Mouse (Mus musculus) neutrophil, adult 5-6 weeks (primary cell): ENCODE results near the gene Cdkl1. TPM values are rescaled to one million over a fixed set of nuclear protein-coding genes. Genes with fewer than 3 reads are reported as not detected.

ENCODE experiments used
- ATAC-seq: fragments of 151-379, 151-347 bp; 2 replicates; pipeline ENCODE4 v1.8.0; 2017; ENCODE audit warnings: mild to moderate bottlenecking, moderate TSS enrichment; ENCODE audit not compliant: insufficient number of reproducible peaks, poor library complexity, low FRiP score, severe bottlenecking; ENCODE audit errors: extremely low read depth
- total RNA-seq: library from RNA; stranded (forward); fragments of 200-1000 nt; gene quantifications from 2 replicates; pipeline ENCODE4 v1.2.3, GENCODE M21; 2017

The Cdkl1 gene
- total RNA-seq, result 12.0 and 18.6 TPM in 2 replicates

DNA sequence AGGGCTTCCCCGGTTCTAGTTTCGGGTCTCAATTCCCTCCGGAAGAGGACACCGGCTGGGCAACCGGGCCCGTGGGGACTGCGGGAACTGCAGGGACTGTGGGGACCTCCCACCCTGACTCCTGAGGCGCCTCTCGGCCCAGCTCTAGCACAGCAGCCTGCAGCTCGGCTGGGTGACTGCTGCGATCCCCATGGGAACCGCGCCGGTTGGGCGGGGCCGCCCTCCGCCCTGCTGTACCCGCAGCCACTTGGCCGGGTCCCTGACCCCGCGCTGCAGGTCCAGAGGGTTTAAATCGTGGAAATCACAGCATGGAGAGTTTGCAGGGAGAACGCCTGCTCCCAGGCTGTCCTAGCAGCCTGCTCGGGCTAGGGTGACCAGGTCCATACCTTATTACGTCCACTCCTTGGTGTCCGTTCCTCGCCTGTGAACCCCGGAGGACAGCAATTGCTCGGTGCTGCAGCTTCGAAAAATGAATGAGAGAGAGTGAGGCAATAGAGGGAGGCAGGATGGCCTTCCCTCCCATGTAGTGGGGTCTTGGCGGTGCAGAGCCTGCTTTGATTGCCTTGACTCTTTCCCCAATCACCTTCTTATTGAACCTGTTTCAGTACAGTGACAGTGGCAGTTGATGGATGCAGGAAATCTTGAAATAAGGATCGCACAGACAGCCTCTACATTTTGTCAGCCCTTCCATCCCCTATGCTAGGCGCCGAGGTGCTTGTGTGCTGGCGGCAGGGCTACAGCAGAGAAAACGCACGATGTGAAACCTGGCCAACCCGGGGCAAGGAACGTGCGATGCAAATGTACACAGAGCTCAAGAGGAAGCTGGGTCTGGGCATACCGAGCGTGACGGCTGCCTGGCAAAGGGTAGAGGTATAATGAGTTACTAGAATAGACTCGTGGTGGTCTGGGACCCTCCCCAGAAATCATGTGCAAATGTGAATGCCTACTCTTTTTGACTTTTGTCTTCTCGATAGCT, at the start of gene Cdkl1:
Gene Cdkl1 (minus strand): TSS at position 738 of the 976 bp plus-strand sequence.
- peak; percentile 88 for ATAC-seq

DNA sequence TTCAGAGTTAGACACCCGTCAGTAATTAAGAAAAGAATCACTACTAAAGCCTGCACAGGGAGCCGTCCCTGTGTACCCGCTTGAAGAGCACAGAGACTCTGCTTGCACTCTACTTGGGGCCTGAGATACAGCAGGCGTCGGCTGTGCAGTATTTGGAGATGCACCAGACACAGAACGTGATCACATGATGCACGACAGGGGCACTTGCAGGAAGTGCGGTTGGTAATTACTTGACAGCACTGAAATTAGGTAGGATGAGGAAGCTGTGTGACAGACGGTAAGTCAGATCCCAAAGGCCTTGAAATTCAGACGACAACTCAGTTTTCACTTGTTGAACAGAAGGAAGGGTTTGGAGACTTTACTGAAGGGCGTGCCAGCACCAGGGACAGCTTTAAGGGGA, 47.3 kb upstream of the Cdkl1 start:
- ATAC-seq, result peak; percentile 73; the same call in 1 of the 2 replicates

DNA sequence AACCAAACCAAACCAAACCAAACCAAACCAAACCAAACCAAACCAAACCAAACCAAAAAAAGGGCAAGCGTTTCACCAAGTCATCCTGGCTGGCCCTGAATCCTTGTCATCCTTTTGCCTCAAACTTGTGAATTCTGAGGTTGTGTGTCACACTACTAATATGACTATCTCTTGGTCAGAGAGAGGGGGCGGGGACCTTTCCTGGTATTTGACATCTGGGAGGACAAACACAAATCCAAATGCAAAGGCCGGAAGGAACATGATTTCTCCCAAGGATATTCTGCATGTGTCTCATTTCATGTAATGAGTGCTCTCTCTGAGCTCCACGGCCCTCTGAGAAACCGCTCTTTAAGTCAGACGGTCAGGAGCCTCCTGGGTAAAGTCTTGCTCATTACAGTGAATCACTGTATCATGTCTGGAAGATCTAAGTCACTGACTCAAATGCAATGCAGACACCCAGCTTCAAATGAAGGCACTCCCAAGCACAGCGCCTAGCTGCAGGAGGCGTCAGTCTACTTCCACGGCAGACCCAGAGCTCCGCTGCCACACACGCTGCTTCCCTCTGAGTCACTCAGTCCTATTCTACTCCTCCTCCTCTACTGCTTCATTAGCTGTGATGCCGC, 43.0 kb upstream of the Cdkl1 start:
- ATAC-seq, result no peak

DNA sequence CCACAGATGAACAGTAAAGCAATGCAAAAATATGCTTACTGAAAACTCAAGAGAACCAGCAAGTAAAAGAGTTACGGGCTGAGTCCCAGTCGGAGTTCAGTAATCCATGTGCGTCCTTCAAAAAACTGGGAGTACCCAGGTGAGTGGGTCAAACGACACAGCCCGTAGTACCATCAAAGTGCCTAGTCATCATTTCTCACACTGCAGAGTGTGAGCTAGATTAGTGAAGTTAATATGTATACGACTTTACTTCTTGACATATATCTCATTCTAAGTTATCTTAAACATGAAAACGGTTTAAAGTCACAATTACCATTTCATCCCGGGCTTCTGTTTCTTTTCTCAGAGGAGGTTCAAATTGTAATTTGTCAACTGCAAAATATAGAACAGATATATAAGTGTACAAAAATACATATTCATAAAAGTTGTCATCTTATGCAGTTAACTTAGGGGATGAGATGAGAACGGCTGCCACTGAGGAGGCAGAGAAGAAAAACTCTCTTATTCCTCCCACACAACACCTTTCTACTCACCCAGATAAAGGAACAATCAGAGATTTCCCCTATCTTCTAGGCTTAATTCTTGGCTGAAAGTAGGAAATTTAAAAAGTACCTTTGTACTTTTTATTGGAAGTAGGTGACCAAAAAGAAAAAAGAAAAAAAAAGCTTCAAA, 40.3 kb upstream of the Cdkl1 start:
- ATAC-seq, result no peak

DNA sequence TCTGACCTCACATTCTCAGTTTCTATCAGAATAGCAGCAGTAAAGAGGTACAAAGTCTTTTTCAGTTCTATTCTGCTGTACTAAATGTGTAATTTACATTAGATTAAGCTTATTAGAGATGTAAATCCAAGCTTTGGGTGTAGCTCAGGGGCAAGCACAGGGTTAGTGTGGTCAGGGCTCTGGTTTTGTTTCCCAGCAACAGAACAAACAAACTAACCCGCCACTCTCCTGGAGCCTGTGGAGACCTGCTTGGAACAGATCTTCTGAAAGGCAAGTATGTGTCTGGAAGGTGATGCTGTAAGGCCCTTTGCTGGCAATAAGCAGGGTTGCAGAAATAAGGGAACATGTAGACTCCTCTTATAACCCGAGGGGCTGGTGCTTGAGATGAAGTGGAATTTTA, 37.1 kb upstream of the Cdkl1 start:
- no peak for ATAC-seq

DNA sequence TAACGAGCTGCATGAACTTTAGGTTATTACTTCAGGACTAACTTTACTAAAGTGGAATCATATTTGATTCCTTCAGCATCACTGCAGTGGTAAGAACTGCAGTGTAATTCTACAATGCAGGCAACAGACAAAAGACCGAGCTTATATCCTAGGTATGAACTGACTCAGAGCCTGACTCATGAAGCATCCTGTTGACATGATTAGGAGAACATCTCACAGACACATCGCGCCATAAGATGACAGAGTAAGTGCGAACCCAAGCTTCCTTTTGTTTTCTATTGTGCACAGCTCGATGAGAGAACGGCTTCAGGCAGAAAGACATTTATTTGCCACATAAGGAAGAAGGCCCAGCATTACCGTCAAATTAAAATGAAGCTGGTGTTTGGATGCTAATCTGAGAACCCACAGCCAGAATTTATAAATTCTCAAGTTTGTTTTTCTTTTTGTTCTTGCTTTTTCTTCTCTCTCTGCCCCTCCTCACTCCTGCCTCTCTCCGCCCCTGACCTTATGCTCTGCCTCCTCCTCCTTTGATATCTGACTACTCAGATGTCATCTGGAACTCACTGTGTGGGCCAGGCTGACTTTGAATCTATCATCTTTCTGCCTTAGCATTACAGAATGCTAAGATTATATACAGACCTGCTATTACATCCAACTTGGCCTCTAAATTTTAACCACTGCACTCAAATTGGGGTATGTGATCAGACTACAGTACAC, 34.0 kb upstream of the Cdkl1 start:
- no peak for ATAC-seq

DNA sequence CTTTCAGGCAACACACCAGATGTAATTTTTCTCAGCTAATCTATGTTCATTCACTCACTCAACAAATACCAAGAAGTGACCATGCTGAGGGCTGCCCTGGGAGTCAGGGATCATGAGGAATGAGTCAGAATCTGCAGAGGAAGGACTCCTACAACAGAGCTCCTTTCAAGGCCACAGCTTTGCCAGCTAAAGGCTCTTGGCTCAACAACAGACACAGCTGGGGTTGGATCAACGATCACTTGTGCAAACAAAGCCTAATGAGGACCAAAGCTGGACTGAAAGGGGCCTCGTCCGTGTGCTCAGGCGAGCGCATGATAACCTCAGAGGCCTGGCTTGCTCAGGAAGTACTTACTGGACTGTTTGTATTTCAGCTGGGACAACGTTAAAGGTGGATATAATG, 23.2 kb upstream of the Cdkl1 start:
- ATAC-seq, result no peak

DNA sequence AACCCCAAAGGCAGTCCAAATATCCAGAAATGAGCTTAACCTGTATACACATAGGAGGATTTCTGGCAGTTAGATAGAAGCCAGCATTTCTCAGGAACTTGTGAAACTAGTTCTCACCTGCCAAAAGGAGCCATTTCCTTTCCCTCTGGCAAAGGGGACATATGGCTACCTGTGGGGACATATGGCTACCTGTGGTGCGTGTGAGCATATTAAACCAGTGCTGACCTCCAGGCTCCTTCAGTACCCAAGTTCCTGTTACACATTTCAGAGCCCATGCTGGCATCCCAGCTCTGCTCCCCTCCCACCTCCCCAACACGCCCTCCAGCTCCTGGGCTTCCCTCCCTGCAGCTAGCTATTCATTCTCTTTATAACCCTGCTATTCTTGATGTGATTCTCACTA, 22.5 kb upstream of the Cdkl1 start:
- ATAC-seq, result no peak

DNA sequence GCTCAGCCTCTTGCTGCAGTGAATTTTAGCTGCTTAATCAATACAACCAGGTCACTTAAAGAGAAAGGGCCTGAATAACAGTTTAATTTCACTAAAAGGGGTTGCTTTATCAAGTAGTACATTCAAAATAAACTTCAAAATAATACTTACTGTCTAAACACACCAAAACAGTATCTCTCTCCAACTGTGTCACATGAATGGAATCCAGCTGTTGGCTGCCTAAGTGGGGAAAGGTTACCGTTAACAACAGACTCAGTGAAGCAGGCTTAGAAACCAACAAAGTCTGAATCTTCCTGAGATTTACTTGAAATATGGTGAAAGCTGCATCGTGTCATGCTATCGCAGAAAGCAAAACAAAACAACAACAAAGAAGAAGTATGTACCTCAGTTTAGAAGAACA, 21.9 kb upstream of the Cdkl1 start:
- no peak for ATAC-seq

DNA sequence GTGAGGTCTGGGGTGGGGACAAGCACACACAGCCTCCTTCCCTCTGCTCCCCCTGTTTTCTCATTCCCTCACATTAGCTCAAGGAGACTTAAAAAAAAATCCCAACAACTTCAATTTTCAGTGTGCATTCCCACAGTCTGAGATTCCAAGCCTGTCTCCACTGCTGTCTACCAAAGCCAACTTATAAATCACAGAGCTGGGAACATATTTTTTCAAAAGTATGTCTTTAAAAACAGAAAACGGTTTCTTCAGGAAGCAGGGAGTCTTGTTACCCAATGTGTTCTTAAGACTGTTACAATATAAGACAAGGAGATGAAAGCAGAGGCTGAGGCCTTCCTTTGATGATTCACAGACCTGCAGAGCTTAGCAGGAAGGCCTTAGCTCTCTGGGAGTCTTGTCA, 20.9 kb upstream of the Cdkl1 start:
- no peak for ATAC-seq

DNA sequence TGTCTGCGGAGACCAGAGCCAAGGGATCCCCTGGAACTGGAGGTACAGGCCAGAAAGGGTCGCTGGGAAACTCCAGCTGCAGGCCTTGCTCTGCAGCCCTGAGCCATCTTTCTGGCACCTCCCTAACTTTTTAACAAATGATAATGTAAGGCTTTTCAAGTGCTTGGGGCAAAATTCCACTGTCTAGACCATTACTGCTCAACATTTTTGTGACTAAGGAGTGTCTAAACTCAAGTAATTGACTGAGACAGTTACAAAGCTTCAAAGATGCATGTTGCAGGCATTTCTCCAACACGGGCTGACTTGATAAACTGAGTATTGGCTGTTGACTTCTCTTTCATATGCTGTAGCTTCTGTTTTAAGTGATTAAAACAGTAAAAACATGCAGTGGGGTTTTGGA, 18.4 kb upstream of the Cdkl1 start:
- ATAC-seq, result no peak

DNA sequence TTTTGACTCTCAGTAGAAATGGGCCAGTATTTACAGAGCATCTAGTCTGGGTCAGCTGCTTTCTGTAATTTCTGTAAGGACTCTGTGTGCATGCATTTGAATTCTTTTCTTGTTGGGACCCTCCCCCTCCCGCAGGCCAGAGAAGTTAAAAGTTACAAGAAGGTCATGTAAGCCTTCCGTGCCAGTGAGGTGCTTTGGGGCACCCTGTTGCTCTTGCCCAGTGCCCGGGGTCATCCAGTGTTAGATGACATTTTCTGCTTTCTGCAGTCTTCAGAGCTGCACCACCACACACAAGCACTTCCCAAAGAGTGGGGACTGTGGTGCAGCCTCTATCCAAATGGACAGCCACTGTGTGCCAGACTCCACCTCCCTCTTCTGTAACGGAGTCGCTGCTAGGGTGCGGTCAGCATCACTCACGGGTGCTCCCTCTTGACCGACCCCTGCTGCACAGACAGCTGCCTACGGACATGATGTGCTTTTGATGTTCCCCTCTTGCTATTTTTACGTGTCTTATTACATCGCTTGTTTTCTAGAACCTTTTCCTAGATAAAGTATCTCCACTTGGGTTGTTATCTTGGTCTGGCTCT, 16.4 kb upstream of the Cdkl1 start:
- ATAC-seq, result no peak

DNA sequence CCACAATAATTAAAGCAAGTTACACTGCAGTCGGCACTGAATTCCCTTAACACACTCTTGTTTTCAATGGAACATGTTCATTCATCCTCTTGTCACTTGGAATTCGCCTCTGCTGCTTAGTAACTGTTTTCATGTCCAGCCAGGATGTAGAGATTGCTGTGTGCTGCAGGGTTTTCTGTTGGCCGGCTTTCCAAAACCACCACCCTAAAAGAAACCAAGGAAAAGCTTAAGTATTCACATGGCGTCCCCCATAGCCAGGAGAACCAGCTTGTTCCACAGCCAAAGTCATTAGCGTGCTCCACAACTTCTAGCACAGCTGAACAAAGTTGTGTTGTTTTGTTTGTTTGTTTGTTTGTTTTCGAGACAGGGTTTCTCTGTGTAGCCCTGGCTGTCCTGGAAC, 14.1 kb upstream of the Cdkl1 start:
- ATAC-seq, result no peak

DNA sequence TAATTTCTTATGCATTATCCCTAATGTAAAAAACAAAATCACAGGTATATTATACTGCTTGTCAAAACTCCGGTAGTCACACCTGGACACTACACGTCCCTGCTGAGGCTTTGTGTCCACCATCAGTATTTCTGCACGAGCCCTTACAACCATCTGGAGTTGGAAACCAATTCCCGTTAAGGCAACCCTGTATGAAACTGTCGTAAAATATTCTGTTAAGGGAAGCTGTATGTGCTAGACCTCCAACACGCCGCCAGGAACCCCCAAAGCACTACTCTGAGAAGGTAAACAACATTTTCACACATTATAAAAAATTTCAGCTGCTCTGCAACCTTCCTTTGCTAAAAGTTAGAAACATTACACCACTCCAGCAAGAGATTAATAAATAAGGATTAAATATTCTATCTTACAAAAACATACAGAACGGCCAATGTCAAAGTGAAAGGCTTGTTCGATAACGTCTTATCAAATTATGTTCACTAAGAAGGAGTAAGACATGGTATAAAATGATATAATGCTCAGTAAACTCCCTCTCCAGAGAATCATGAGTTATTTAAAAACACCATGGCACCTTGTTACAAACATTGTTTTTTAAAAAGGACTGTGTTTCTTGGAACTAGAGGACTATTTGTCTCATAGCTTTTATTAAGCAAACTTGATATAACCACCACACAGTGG, 13.5 kb upstream of the Cdkl1 start:
- ATAC-seq, result no peak

DNA sequence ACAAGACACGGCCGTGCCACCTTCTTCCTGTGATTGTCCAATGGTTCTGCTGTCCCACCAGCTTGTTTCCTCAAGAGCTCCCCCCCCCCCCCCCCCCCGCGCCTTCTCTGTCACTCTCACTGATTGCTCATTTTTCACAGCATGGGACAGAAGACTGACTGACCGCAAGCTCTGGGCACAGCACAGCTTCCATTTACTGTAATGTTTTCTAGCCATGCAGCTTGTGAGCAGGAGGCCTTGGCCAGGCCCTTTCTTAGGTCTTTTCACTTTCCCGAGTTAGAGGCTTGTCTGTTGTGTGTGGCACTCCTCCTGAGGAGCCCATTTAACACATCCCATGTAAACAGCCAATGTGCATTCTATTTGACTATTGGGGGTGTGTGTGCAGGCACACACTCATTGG, 12.1 kb upstream of the Cdkl1 start:
- no peak for ATAC-seq

DNA sequence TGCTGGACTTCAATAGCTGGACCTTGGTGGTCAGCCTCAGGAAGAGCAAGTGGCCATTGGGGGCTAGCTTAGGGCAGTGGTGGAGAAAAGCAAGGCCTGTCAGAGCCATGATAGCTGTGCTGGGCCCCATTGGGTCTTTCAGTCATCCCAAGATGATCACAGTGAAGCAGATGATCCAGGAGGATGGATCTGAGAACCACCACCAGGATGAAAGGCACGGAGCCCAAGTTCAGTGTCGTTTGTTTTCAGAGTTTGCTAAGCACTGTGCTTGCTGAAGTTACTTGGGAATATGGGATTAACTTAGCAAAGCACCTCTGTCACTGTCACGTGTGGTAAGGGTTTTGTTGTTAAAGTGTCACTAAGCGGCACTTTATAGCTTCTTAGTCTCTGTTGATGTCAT, 9.5 kb upstream of the Cdkl1 start:
- ATAC-seq, result no peak

DNA sequence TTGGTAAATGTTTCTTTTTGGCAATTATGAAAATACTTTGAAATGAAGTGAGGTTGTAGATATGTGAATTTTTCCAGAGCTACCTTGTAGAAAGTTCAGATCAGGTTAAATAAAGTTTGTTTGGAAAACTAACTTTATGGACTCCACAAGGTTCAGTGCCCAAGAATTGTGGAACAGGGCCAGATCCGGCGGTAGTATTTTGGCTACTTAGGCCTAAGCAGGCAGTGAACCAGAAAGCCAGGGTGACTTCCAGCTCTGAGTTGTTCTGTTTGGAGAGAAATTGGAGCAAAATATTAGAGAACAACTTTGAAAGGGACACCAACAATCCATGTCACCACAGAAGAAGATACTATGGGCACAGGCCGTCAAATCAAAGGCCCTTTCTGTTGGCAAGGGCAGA, 5.2 kb upstream of the Cdkl1 start:
- no peak for ATAC-seq

DNA sequence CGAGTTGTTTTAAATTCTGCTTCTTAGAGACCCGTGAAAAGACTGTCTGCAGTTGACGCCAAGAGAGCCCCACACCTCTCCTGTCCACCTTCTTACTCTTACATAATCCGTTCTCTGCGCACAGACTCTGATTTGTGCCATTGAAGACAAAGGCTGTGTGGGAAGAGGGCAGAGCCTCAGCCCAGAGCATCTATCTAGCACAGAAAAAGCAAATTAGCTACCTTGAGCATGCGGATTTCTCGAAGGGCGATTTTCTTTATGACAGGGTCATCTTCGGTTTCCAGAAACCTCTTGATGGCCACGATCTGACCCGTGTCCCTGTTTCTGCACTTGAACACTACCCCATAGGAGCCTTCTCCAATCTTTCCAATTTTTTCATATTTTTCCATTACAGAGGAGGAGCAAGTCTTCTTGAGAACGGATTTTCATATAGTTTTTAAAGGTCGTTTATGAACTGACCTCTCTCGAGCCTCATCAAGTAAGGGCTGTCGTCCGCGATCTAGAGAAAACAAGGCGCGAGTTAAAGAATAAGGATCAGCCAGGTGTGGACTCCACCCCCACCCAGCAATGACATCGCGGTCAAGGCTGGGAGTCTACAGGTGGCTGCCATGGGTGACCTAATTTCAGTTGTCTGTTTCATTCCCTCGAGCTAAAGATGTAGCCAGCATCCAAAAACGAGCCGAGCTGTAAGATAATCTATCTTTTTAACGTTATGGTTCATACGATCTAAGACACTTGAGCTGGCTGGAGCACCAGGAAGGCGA, 1.1 kb downstream of the Cdkl1 start:
- ATAC-seq, result no peak
